Mouse (Mus musculus) embryonic fibroblast, embryonic 13.5 days (primary cell): ENCODE results near the gene Hmg20b. TPM values are rescaled to one million over a fixed set of nuclear protein-coding genes. Genes with fewer than 3 reads are reported as not detected.

ENCODE experiments used
- H3K27ac ChIP-seq: 2 replicates; pipeline ENCODE4 v1.5.1; 2012; ENCODE audit warnings: low read length, control low read depth, inconsistent platforms; ENCODE audit not compliant: insufficient read depth
- H3K4me1 ChIP-seq: 2 replicates; pipeline ENCODE4 v1.6.1; 2011; ENCODE audit warnings: low read length; ENCODE audit not compliant: control insufficient read depth, insufficient read depth
- H3K4me3 ChIP-seq: 2 replicates; pipeline ENCODE4 v1.5.1; 2011; ENCODE audit warnings: mild to moderate bottlenecking, control low read depth, low read length; ENCODE audit not compliant: insufficient read depth
- CTCF ChIP-seq: IDR thresholded peaks from 2 replicates; pipeline ENCODE4 v1.5.1; 2011; ENCODE audit warnings: mild to moderate bottlenecking, control low read depth, low read length, moderate library complexity, borderline replicate concordance; ENCODE audit not compliant: insufficient read depth
- POLR2A ChIP-seq: IDR thresholded peaks from 2 replicates; pipeline ENCODE4 v1.6.1; 2011; ENCODE audit warnings: low read depth, mild to moderate bottlenecking, control low read depth, low read length, moderate library complexity
- polyA plus RNA-seq: library from polyadenylated mRNA; stranded (reverse); fragments of >200 nt; gene quantifications from 2 replicates; pipeline ENCODE4 v1.2.4, GENCODE M21; 2011; ENCODE audit warnings: low read depth; ENCODE audit not compliant: missing spikeins, insufficient read length

The Hmg20b gene
- polyA plus RNA-seq, 1 experiment: 81.8 TPM

DNA sequence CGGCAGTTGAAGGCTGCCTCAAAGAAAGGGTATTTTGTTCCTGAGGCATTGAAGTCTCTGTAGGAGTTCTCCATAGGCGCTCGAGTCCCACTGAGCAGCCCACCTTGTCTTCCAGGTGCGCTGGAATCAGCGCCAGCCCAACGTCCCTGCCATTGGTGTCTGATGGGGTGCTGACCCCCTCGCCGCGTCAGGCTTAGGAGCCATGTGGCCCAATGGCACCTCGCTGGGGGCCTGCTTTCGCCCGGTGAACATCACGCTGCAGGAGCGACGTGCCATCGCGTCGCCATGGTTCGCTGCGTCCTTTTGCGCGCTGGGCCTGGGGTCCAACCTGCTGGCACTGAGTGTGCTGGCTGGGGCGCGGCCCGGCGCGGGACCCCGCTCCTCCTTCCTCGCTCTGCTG lies 18.0 kb downstream of the Hmg20b start:
- H3K4me1 ChIP-seq: peaks cover 7% of the 10 kb centered on the region
- no peak for TF ChIP-seq POLR2A
- TF ChIP-seq CTCF: no peak
- H3K4me3 ChIP-seq: no peak overlapping the region
- no peak overlapping the region for H3K27ac ChIP-seq

DNA sequence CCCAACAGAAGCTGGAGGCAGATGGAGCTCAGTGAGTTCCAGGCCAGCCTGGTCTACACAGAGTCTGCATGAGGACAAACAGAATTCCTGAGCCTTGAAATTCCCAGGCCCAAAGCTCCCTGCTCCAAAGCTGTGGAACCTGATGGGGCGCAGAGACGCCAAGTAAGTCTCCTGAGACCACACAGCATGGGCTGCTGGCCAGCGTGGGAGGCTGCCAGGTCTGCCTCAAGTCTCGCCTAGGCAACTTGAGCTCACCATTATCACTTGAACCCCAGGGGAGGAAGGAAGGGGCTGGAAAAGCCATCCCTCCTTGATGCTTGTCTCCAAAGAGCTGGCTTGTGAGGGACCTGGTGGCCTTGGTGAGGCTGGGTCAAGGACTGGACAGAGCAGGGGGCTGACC lies 20.3 kb downstream of the Hmg20b start:
- TF ChIP-seq CTCF (no peak), POLR2A (no peak)
- H3K27ac ChIP-seq: peak overlapping the region; percentile 62
- no peak overlapping the region for H3K4me3 ChIP-seq
- H3K4me1 ChIP-seq: peaks cover 6% of the 10 kb centered on the region

DNA sequence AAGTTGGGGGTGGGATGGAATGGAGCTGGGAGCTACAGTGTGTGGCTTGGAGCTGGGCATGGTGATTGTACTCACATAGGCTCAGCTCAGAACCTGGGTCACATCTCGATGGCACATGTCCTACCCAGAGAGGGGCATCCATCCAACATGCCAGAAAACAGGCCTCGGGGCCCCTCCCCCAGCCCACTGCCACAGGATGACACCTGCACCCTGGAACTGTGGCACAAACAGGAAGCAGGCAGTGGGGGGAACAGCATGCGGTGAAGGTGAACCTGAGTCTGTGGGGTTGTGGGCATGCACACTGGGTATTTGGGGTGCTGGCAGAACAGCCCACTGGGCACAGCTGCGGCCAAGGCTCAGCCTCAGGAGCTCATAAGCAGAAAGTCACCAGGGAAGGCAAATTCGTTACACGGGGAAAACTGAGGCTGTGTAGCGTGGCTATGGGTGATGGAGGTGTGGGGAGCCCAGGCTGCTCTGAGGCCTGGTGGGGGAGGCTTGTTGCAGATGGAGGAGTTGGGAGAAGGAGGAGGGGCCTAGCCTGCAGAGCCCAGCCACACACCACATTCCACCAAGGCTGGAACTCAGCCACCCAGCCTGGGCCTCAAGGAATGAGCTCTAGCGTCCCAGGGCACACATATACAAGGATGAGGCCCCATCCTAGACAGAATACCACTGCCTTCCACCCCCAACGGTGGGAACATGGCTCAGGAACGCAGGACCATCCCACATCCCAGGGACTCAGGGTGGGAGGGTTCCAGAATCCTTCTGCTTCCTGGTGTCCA lies 20.9 kb downstream of the Hmg20b start:
- TF ChIP-seq CTCF (no peak), POLR2A (peak; percentile 59)
- Histone ChIP-seq H3K4me3 (no peak overlapping the region), H3K27ac (peak overlapping the region; percentile 71), H3K4me1 (peaks cover 4% of the 10 kb centered on the region; the same call in 1 of the 2 replicates)

DNA sequence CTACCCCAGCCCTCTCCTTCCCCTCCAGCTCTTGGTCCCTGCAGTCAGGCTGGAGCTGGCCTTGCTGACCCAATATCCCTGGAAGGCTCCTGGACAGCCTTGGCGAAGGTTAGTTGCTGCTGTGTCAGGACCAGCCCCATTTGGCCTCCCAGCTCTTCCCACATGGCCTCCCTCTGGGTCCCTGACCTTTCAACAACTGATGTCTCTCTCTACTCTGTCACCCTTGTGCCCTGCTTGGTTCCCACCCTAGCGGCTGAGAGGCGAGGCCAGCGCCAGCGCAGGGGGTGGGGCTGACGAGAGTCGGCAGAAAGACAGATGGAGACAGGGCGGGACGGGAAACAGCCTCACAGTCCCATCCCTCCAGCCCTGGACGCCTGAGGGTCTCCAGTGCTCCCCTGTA lies 21.9 kb downstream of the Hmg20b start, which contains the start of gene Tbxa2r:
Gene Tbxa2r, plus strand, starts transcription at position 346 of the 400 bp plus-strand sequence.
- peak within 1 kb of the TSS; percentile 71 for H3K27ac ChIP-seq
- H3K4me1 ChIP-seq: peaks cover 4% of the 10 kb centered on the region; the same call in 1 of the 2 replicates
- no peak within 1 kb of the TSS for H3K4me3 ChIP-seq
- TF ChIP-seq POLR2A (peak; percentile 33; the same call in 1 of the 2 replicates), CTCF (no peak)

DNA sequence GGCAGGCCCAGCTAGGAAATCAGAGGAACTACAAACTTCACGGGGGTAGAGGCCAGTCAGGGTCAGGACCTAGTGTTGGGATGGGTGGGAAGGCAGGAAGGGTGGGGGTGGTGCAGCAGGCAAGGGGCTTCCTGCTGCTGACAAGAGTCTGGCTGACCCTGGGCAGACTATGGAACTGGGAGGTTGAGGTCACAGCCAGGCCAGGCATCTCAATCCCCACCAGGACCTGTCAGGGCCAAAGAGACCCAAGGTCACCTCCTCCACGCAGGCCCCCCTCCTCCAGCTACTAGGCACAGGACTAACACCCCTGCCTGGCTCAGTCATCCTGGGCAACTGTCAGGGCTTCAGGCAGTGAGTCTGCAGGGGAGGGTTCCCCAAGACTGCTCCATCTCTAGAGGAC lies 22.3 kb downstream of the Hmg20b start:
- no peak for TF ChIP-seq CTCF
- no peak for TF ChIP-seq POLR2A
- Histone ChIP-seq H3K4me1 (peaks cover 4% of the 10 kb centered on the region; the same call in 1 of the 2 replicates), H3K4me3 (no peak overlapping the region), H3K27ac (no peak overlapping the region)

DNA sequence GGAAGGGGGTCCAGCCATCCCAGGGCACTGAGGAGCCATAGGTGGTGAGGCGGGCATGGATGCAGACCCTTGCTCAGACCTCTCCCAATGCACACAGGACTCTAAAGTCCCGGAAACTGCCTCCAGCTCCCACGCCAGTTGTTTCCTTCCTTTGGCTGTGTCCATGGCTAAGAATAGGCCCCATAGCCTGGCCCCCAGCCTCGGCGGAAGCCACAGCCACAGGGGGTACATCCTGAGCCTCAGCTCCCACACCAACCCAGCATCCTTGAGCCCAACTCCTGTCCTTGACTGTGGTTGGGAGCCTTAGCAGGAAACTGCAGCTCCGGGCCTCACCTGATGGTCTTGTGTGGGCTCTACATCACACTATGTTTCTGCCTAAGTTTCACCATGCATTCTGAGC lies 23.4 kb downstream of the Hmg20b start:
- Histone ChIP-seq H3K4me3 (no peak overlapping the region), H3K27ac (no peak overlapping the region), H3K4me1 (peaks cover 4% of the 10 kb centered on the region; the same call in 1 of the 2 replicates)
- no peak for TF ChIP-seq CTCF
- TF ChIP-seq POLR2A: no peak

DNA sequence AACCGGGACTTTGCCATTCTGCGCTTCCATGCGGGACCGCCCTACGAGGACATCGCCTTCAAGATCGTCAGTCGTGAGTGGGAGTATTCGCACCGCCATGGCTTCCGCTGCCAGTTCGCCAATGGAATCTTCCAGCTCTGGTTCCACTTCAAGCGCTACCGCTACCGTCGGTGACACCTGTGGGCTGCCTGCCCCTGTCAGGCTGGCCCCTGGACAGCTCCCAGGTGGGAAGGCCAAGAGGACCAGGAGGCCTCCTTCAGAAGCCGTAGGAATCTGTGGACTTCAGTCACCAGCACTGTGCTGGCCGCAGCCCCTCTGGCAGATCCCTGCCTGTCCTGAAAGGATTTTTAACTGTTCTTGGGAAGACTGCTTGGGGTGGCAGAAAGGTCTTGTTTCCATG lies 24.5 kb downstream of the Hmg20b start:
- Histone ChIP-seq H3K27ac (no peak overlapping the region), H3K4me1 (peaks cover 4% of the 10 kb centered on the region; the same call in 1 of the 2 replicates), H3K4me3 (no peak overlapping the region)
- no peak for TF ChIP-seq POLR2A
- no peak for TF ChIP-seq CTCF

DNA sequence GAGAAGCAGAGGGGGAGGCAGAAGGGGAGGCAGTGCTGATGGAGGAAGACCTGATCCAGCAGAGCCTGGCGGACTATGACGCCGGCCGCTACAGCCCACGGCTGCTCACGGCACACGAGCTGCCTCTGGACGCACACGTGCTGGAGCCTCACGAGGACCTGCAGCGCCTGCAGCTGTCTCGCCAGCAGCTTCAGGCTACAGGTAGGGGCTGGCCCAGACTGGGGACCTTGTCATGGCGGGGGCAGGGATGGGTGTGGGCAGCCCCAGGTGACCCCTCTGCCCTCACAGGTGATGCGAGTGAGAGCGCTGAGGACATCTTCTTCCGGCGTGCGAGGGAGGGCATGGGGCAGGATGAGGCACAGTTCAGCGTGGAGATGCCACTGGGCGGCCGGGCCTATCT lies 25.1 kb downstream of the Hmg20b start:
- H3K4me1 ChIP-seq: peaks cover 4% of the 10 kb centered on the region; the same call in 1 of the 2 replicates
- no peak overlapping the region for H3K27ac ChIP-seq
- no peak overlapping the region for H3K4me3 ChIP-seq
- TF ChIP-seq POLR2A: no peak
- no peak for TF ChIP-seq CTCF

DNA sequence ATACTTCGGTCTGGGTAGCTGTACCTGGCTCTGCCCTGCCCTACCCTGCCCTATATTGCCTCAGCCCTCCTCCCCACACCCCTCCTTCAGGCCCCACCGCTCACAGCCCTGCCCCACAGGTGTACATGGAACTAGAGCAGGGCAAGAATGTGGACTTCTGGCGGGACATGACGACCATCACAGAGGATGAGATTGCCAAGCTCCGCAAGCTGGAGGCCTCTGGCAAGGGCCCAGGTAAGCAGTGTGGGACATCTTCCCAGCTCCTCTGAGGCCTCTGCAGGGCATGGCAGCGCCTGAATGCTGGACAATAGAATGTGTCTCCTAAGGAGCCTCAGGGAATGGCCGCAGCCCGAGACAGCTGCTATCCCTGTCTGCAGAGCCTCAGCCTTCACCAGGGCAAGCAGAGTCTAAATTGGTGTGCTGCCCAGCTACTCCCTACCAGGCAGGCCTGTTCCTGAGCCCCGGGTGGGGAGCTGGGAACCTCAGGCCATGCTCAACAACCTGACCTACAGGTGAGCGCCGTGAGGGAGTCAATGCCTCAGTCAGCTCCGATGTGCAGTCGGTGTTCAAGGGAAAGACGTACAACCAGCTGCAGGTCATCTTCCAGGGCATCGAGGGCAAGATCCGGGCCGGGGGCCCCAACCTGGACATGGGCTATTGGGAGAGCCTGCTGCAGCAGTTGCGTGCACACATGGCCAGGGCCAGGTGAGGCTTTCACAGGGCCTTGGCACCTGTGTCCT lies 26.3 kb downstream of the Hmg20b start:
- TF ChIP-seq CTCF: no peak
- no peak for TF ChIP-seq POLR2A
- no peak overlapping the region for H3K27ac ChIP-seq
- H3K4me3 ChIP-seq: no peak overlapping the region
- H3K4me1 ChIP-seq: peaks cover 2% of the 10 kb centered on the region; the same call in 1 of the 2 replicates
